Mouse (Mus musculus) liver, adult 2 months (tissue): ENCODE data around the gene Papola.

ENCODE experiments used
- CTCF ChIP-seq: fragments of 200-500 bp; IDR thresholded peaks from 2 replicates; pipeline ENCODE4 v1.5.1; 2011; ENCODE audit warnings: low read depth, low read length, control low read depth
- POLR2A ChIP-seq: fragments of 200-500 bp; IDR thresholded peaks from 2 replicates; pipeline ENCODE4 v1.6.1; 2011; ENCODE audit warnings: low read length, control low read depth; ENCODE audit not compliant: insufficient read depth; ENCODE audit errors: extremely low read depth

- TF ChIP-seq CTCF (no peak), POLR2A (no peak)
These were observed 24.5 kb downstream of the Papola start for GRCm38 (mm10) chr12:105808945-105809344.
